Mouse (Mus musculus) cerebellum, postnatal 25 days (tissue): Measurements from ENCODE around the gene Aip.

Experiments
- DNase-seq, 2 experiments: peaks; one replicate each; pipeline ENCODE4 v3.0.0; 2021; ENCODE audit warnings: mixed read lengths in 2 of 2

The Aip gene

DNA sequence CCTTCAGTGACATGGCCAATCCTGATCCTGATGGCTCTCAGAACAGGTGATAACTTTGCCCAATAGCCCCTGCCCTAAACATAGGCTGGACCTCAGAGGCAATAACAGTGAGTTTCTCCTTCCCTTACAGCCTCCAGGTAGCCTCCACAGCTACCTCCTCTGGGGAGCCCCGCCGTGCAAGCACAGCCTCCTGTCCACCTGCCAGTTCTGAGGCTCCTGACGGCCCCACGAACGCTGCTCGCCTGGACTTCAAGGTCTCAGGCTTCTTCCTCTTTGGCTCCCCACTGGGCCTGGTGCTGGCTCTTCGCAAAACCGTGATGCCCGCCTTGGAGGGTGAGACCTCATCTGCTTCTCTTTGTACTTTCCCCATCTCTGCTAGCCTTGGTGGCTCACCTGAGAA is 17.1 kb downstream of the Aip start:
- DNase-seq: no peak

DNA sequence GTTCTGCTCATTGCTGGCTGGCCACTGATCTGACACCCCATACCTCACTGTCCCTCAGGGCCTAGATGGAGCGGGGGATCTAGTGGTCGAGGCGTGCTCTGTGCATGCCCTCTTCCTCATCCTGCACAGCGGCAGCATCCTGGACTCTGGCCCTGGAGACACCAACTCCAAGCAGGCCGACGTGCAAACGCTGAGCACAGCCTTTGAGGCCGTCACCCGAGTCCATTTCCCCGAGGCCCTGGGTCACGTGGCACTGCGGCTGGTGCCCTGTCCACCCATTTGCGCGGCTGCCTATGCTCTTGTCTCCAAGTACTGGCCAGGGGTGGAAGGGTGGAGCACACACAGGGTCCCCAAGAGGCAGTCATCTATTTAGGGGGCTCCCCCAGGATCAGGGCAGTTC is 19.0 kb downstream of the Aip start:
- peak in 1 of 2 experiments; percentile 30 for DNase-seq

DNA sequence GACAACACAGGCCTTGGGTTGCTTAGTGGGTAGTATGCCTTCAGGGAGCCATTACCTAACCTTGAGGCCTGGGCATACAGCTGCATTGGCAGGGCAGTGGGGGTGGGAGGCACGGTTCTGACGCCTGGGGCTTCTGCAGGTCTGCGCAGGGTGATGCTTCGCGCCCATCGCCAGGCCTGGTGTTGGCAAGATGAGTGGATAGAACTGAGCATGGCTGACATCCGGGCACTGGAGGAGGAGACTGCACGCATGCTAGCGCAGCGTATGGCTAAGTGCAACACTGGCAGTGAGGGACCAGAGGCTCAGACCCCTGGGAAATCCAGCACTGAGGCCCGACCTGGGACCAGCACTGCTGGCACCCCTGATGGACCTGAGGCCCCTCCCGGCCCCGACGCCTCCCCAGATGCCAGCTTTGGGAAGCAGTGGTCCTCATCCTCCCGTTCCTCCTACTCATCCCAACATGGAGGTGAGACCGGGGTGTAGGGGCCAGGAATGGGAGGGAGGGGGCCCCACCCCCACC is 20.9 kb downstream of the Aip start:
- peak in 1 of 2 experiments; percentile 40 for DNase-seq

DNA sequence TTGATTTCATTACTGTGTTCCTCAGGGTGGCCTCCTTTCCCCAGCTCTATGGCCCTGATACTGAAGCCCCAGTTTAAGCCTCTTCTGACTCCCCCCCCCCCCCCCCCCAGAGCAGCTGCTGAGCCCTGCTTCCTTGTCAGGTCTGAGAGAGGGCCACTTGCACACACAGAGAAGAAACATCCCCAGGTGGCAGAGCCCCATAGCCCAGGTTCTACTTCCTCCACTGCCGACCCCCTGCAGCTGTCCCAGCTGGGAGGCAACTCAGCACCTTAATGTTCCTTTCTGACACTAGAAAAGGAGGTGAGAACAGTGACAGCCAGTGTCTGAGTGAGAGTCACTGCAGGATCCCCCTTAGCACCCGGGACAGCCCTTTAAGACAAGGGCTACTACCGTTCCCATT is 21.9 kb downstream of the Aip start:
- peak in 1 of 2 experiments; percentile 19 for DNase-seq

DNA sequence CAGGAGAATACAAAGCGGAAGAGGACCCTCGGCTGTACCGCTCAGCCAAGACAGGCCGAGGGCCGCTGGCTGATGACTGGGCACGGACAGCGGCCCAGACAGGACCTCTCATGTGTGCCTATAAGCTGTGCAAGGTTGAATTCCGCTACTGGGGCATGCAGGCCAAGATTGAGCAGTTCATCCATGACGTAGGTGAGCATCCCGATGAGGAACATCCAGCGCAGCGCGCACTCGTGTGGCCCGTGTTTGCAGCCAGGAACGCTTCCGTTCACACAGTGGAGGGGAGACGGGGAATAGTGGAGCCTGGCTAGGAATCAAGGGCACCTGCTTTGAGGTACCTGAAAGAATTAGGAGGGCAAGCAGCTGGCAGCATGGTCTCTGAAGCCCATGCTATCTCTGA is 22.4 kb downstream of the Aip start:
- peak; percentile 41 to 45 for DNase-seq

DNA sequence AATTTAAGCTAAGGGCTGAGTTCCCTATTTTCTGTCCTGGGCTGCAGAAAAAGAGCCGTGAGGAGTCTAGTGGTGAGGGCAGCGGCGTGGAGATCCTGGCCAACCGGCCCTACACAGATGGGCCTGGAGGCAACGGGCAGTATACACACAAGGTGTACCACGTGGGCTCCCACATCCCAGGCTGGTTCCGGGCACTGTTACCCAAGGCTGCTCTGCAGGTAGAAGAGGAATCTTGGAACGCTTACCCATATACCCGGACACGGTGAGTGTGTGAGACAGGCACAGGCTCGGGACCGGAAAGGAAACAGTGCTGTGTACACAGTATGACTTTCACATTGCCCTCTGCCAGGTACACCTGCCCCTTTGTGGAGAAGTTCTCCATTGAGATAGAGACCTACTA is 23.0 kb downstream of the Aip start:
- peak; percentile 77 to 82 for DNase-seq

DNA sequence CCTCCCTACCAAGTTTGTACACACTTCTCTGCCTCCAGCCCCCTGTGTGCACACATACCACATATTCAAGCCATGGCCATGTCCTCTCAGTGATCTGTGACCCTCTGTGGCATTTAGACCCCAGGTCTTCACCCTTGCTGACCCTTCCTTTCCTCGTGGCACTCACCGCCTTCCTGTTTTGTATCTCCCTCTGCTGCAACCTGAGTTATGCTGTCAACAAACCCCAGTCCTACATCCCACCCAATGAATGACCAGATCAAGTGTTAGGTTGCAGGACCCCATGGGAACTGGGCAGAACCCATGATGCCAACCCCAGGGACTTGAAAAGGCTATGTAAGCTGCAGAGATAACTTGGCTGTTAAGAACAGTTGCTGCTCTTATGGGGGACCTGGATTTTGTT is 23.6 kb downstream of the Aip start:
- peak in 1 of 2 experiments; percentile 28 for DNase-seq

DNA sequence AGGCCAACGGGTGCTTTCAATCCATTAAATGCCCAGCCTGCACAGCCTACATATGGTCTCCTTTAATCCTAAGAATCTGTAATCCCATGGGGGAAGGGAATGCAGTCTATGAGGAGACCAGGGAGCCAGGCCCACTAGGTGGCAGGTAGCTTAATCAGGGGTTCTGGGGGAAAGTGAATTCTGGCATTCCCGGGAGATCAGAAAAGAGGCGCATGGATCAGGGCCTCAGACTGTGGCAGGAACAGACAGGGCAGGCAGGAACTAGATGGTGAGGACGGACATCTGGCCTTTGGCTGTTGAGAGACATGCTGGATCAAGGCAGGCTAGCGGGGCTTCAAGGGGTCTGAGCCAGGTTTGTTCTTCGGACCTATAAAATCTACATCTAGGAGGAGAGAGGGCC is 24.2 kb downstream of the Aip start:
- peak; percentile 49 to 60 for DNase-seq

DNA sequence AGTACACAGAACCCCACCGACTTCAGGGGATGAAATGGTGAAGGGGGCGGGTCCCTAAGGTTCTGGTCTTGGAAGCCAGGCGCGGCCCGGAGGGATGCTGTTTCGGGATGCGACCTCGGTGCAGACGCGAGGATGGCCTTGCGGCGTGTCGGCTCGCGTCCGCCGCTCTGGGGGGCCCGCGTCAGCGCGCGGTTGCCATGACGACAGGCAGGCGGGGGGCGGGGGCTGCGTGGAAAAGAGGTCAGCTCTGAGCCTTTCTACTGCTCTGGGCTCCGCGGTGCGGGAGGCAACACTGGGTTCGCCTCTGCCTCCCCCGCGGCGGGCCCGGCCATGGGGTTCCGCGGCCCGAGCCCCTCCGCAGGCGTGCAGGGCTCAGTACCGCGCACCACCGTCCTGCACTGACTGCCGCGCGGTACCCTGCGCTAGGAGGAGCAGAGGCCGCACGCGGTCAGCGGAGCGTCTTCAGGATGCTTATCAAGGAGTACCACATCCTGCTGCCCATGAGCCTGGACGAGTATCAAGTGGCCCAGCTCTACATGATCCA is 24.9 kb downstream of the Aip start:
- peak; percentile 89 to 92 for DNase-seq

DNA sequence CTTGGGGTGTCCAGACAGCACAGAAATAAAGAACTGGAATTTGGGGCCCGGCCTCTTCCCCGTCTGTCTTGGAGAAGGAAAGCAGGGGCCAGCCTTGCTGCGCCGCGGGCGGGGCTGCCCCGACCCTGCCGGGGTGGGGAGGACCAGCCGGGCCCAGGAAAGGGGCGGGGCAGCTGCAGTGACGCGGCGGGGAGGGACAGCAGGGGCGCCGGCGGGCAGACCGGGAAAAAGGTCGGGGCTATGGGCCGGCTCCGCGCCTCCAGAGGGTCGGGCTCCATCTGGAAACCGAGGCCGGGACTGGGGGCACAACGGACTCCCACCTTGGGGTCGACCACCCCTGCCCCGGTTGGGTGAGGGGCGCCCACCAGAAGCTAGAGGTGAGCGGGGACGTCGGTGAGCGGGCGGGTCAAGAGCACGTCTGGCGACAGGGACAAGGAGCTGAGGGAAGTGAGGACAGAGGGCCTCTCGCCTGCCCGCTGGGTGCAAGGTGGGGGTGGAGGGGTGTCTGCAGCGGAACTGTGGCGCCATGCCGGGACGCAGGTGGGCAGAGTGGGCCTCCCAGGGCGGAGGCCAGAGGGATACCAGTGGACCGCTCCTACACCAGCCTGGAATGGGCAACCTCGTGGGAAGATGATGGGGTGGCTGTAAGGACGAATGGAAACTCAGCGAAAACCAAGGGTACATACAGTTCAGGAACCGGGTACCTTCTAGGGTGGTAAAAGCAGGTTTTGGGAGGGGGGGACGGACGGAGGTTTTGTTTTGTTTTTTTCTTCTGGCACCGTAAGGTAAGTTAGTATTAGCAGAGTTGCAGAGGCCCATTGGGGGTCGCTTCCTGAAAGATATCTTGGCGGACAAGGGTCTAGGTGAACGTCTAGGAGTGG is 25.6 kb downstream of the Aip start, which contains the start of gene Pitpnm1:
Gene Pitpnm1, plus strand, starts transcription at position 162 of the 881 bp plus-strand sequence.
- peak; percentile 77 to 86 for DNase-seq

DNA sequence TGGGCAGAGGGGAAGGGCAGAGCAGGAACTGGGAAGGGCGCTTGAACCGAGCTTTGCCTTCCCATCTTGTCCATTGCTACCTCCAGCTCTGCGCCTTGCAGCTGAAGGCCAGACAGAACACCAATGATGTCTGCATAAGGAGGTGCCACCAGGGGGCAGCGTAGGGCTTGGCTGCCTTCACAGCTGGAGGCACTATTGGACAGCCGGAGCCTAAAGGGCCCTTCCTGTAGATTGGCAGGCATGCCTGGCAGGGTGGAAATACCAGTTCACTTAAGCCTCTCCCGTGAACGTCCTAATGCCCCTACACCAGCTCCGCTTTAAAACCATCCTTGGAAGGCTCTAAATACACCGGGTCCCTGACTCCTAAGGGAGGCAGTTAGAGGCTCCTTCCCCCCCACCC is 26.6 kb downstream of the Aip start:
- peak; percentile 94 to 96 for DNase-seq

DNA sequence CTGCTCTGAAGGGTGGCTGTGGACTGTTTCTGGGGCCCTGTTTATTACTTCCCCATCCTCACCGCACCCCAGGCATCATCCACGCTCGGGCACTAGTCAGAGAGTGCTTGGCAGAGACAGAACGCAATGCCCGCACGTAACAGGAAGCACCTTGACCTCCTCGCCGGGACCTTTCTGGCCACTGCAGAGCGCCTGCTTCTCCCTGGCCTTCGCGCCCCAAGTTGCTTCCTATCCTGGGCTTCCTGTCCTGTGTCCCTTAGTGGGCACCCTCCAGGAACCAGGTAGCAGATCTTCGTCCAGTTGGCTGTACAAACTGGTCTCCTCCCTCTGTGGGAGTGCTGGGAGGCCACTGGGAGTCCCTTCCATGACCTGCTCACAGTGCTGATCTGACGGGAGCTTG is 27.2 kb downstream of the Aip start:
- DNase-seq: peak; percentile 43

DNA sequence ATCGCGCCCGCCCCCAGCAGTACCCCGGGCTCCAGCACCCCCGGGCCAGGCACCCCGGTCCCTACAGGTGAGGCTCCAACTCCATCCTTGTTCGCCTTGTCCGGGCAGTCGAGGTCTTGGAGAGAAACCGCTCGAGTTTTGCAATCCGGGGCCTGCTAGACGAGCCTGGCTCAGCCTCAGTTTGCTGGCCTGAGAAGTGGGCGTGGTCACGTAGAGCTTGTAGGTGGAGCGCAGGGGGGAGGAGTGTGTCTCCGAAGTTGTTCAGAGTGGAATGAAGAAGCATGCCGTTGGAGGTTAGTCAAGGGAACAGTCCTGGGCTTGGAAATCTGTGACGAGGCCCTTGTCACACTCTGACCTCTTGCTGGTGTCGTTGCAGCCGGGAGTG is 28.2 kb downstream of the Aip start:
- no peak for DNase-seq

DNA sequence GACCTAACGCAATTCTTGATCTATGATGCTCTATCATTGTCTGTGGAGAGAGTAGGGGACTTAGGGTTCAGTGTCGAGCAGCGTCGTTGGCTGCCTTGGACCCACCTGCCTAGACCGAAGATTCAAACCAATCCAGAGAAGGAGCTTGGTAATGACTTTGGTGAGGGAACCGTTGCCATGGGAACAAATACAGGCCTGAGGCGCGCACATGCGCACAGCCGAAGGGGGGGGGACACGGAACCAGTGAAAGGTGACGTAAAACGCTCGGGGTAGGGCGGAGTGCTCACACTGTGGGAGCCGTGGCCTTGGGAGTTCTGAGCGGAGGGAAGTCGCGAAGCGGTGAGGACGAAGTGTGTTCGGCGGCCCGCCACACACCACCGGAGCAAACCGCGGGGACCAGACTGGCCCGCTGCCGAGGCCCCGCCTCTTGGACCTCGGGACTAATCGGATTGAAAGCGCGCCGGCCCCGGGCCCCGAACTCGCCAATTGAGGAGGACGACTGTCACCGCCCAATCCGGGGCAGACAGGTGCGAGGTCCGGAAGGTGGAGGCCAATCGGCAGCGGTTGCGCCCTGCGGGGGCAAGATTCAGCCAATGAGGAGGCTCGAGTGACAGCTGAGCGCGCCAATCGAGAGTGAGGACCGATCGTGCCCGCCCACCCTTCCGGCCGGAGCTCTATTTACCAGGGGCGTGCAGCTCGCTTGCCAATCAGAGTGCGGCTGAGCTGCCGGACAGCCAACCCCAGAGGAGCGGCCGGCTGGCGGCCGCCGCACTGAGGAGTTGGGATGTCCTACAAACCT is 28.8 kb downstream of the Aip start, which contains the start of gene Cdk2ap2:
Gene Cdk2ap2, plus strand, starts transcription at position 541 of the 799 bp plus-strand sequence.
- DNase-seq: peak; percentile 100

DNA sequence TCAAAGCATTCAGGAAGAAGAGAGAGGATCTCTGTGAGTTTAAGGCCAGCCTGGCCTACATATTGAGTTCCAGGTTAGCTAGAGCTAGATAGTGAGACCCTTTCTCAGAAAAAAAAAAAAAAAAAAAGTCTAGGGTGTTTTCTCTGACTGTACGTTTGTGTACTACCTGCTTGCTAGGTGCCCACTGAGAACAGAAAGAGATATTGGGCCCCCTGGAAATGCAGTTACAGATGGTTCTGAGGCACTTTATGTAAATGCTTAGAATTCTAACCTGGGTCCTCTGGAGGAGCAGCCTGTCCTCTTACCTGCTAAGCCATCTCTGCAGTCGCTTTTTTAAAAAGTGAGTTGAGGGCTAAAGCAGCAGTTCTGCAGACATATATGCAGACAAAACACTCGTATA is 29.9 kb downstream of the Aip start:
- no peak for DNase-seq

DNA sequence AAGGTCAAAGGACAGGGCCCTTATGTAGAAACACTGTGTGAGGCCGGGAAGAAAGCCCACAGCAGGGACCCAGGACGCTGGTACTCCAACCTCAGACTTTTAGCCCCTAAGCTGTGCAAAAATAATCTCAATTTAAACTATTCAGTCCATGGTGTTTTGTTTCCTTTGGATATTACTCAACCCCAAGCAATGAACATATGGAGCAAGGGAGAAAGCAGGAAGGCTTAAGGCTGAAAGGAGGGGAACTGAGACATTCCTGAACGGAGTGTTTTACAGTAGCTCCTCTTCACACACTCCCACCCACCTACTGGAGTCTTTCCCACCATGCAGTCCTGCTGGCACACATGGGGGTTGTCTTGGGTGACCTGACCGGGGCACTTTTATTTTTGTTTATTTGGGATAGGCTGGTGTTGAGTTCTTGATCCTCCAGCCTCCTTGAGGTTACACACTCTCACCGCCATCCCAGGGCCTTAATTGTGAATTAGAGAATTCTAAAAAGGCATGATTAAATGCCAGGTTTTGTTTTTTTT is 30.8 kb downstream of the Aip start:
- no peak for DNase-seq

DNA sequence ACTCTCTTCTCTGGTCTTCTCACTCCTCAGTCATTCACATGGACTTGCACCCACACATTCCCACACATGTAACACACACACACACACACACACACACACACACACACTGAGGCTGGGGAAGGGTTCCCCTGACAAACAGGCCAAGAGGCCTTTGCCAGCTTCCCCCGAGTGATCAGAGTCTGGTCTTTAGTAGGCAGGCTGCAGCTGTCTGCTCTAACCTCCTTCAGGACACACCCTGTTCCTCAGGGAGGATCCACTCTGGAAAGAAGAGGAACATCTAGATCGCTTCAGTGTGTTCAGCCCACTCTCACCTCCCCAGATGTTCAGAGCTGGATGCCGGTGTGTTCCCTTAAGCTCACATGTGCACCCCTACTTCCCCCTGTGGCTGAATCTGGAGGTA is 31.3 kb downstream of the Aip start:
- no peak for DNase-seq

DNA sequence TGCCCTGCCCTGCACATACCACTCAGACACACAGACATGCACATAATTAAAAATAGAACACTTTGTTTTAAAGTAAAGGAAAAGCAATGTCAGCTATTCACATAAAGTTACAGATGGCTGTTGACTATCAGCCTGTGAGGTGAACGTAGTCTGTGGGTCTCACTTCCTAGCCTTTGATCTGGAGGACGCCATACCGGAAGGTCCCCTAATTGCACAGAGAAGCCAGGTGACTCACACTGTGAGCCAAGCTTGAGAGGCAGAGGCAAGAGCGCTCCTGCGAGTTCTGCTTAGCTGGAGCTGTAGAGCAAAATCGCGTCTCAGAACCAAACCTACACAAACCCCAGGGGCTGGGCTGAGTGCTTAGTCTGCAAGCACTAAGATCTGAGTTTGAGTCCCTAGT is 31.9 kb downstream of the Aip start:
- no peak for DNase-seq

DNA sequence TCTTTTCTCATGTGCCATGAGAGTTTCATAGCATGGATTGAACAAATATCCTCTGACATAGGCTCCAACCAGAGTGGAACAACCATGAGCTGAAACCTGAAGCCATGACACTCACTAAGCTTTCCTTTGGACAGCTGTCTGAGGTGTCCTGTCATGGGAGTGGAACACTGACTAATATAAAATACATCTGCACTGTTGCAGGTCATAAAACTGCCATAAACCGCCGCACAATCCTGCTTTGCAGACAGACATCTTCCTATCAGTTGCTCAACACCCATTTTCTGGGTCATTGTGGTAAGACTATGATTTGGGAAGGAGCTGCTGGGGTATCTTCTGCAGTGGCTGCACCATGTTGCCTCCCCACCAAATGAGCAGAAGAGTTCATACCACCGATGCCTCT is 32.9 kb downstream of the Aip start:
- no peak for DNase-seq

DNA sequence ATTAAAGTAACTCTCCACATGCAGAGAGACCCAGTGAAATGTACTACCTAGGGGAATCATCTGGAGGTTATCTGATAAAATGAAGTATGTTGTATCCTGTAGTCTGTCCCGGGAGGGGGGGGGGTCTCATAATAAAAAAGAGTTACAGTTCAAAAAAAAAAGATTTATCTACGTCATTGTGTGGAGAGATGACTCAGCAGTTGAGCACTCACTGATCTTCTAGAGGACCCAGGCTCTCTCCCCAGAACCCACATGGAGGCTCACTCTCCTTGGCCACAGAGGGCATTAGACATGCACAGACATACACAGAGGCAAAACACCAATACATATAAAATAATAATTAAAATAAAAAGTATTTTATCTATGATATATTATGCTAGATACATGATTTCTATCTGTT is 34.3 kb downstream of the Aip start:
- no peak for DNase-seq

DNA sequence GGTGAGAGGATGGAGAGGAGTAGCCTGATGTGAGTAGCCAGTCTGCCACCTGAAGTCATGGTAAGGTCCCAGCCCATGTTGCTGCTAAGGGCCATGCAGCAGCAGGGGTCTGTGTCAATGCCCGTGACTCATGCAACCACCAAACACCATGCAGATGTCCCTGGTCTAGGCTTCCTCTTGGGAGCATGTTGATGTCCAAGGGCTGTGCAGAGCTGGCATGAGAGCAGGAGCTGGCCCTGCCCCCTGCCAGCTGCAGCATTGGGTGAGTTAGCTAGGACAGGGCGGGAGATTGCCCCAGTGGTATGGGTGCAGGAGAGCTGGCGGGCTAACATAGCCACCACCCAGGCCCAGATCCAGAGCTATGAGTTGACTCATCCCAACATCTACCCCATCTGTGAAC is 35.2 kb downstream of the Aip start:
- no peak for DNase-seq

DNA sequence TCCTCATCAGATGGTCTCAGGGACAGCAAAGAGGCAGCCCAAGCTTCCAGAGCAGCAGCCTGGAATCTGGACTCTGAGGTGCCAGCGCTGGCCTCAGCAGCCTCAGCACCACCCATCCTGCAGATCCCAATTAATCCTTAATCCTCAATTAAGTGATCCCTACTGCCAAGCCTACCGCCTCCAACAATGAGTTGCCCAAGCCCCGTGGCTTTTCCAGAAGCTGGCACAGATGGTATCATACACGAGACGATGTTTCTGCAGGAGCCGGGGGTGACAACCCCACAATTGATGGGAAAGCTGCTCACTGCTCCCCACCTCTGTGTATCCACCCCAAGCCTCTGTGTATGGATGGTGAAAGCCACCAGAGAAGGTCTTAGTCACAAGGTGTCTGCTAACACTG is 36.5 kb downstream of the Aip start:
- no peak for DNase-seq

DNA sequence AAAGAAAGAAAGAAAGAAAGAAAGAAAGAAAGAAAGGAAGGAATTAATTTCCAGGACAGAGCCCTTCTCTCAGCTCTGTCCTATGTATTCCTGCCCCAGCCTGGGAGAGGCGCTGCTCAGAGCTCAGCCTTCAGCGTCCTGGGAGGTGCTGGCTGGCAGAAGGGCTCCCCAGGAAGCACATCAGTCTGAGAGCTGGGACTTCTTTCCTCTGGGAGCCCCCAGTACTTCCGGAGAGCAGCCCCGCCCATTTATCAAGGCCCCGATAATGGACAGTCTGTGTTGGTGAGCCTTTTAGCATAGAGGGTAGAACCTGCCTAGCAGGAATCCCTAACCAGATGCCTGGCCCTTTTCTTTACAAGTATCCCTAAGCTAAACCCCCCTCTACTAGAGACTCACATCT is 37.5 kb downstream of the Aip start:
- no peak for DNase-seq
